Mouse (Mus musculus): ENCODE measurements around the gene Ccdc85c.

DNA sequence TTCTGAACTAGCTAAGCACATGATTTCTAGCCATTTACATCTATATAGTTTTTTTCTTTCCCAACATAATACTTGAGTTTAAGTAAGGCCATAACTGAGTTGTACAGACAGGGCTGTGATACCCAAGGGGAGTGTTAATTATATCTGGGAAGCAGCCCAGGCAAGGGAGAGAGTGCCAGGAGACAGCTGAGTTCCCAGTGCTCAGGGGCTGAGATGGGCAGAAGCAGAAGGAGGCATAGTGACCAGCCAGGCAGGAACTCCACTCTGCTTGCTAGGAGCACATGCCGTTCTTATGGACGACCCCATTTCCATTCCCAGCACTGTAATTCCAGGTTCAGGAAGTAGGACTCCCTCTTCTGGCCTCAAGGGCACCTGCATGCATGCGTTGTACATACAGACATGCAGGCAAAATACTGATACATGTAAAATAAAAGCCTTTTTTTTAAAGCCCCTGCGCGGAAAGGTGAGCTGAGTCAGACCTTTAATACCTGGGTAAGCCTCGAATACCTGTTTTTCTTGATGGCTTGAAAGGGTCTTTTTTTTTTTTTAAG is 87.6 kb downstream of the Ccdc85c start:
- no peak for TF ChIP-seq POLR2A (IDR thresholded peaks at IDR 0.05; ENCODE audit: insufficient read length, low read depth)
- no peak for TF ChIP-seq TCF3 (IDR thresholded peaks at IDR 0.05; ENCODE audit: insufficient read length, low read depth)
- TF ChIP-seq E2F4 (IDR thresholded peaks at IDR 0.05; ENCODE audit: insufficient read depth) = no peak
- TF ChIP-seq USF1 (IDR thresholded peaks at IDR 0.05; ENCODE audit: low read depth) = no peak
- TF ChIP-seq POLR2AphosphoS2 (IDR thresholded peaks at IDR 0.05; ENCODE audit: insufficient read length, low read depth) = no peak
- no peak for TF ChIP-seq TCF12 (IDR thresholded peaks at IDR 0.05; ENCODE audit: insufficient read depth, poor library complexity, severe bottlenecking)

Data from myocyte (in vitro differentiated cells).